Mouse (Mus musculus) thymus, postnatal 0 days (tissue): ENCODE measurements at regions not wholly inside any gene's neighbourhood (a gene's known extent, or its start where the extent isn't known, plus 50 kb on each side); places are given as distances from the start of the nearest gene placed in this dataset.

ENCODE experiments used
- DNase-seq: peaks from one replicate; pipeline ENCODE4 v3.0.0-alpha.2; 2015; ENCODE audit warnings: low spot score

DNA sequence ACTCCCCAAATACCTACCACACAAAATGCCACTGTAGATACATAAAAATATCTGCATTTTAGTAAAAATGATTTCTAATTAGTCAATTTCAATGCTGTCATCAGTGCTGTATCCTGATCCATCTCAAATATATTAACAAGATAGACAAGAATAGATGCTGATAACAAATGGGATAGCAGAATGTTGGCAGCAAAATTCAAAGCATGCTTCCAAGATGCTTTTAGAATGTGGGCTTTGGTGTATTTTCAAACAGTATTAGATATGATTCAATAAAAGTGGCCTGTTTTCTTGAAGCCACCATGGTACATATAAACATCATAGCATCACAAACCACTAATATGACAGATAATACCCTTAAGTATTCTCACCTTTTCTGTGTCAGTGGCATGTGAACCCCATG lies 597.6 kb downstream of the Cenpc1 start:
- no peak for DNase-seq

GRCm38 (mm10) chr5:85467151-85467550 lies 598.2 kb downstream of the Cenpc1 start:
- no peak for DNase-seq
